Mouse (Mus musculus): ENCODE results near the gene Tnip1.

DNA sequence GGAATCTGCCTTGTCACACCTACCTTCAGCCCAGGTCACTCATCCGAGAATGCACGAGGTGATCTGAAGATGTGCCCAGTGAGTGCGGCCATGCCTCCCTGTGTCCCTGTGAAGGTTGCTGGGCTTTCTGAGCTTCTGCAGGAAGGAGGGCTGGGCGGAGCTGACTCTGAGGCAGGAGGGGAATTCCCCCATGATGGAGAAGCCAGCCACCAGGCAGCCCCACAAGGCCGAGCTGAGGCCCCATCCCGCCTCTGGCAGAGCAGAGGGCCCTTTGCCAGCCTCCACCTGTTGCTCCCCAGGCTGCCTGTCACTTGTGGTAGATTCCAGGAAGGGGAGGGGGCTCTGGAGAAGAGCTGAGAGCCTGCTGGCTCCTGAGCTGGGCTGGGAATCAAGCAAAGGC lies at the start of gene Tnip1:
- TF ChIP-seq GATA1 (IDR thresholded peaks at IDR 0.05; ENCODE audit: borderline replicate concordance, low read length) (no peak), FLI1 (IDR thresholded peaks at IDR 0.05; ENCODE audit: low read length) (no peak)

Measured in megakaryocyte, embryonic 14.5 days (primary cell).